Mouse (Mus musculus): Measurements from ENCODE around the gene Pglyrp3.
"Not testable (repeated sequence)": the region's sequence is repeated elsewhere in the genome, so short reads cannot be mapped to it uniquely, and the experiment has no call there.

Pglyrp3 gene

GRCm38 (mm10) chr3:92014283-92014682, at the start of gene Pglyrp3:
Gene Pglyrp3 (plus strand): TSS chr3:92014583.
- Histone ChIP-seq H3K27me3 (ENCODE audit: control insufficient read depth, insufficient read depth, low read length, poor library complexity, severe bottlenecking) (no peaks in the 10 kb centered on the region), H3K36me3 (ENCODE audit: control insufficient read depth, insufficient read depth, low read length, poor library complexity, severe bottlenecking) (no peaks in the 10 kb centered on the region)
- DNase-seq (ENCODE audit: low read depth, low spot score): no peak

GRCm38 (mm10) chr3:92011001-92011400, 3.4 kb upstream of the Pglyrp3 start:
- H3K36me3 ChIP-seq (ENCODE audit: control insufficient read depth, insufficient read depth, low read length, poor library complexity, severe bottlenecking): no peaks in the 10 kb centered on the region
- no peaks in the 10 kb centered on the region for H3K27me3 ChIP-seq (ENCODE audit: control insufficient read depth, insufficient read depth, low read length, poor library complexity, severe bottlenecking)
- DNase-seq (ENCODE audit: low read depth, low spot score): no peak

GRCm38 (mm10) chr3:92024541-92024940, 10.2 kb downstream of the Pglyrp3 start:
- not testable (repeated sequence) for H3K27me3 ChIP-seq (ENCODE audit: control insufficient read depth, insufficient read depth, low read length, poor library complexity, severe bottlenecking); H3K36me3 ChIP-seq (ENCODE audit: control insufficient read depth, insufficient read depth, low read length, poor library complexity, severe bottlenecking); DNase-seq (ENCODE audit: low read depth, low spot score)

GRCm38 (mm10) chr3:92033203-92033602, 18.8 kb downstream of the Pglyrp3 start:
- H3K36me3 ChIP-seq (ENCODE audit: control insufficient read depth, insufficient read depth, low read length, poor library complexity, severe bottlenecking): no peaks in the 10 kb centered on the region
- H3K27me3 ChIP-seq (ENCODE audit: control insufficient read depth, insufficient read depth, low read length, poor library complexity, severe bottlenecking): no peaks in the 10 kb centered on the region
- DNase-seq (ENCODE audit: low read depth, low spot score): no peak

- H3K27me3 ChIP-seq (ENCODE audit: control insufficient read depth, insufficient read depth, low read length, poor library complexity, severe bottlenecking): no peaks in the 10 kb centered on the region
- no peak for DNase-seq (ENCODE audit: low read depth, low spot score)
- no peaks in the 10 kb centered on the region for H3K36me3 ChIP-seq (ENCODE audit: control insufficient read depth, insufficient read depth, low read length, poor library complexity, severe bottlenecking)
These were observed 19.5 kb downstream of the Pglyrp3 start for GRCm38 (mm10) chr3:92033892-92034291.

GRCm38 (mm10) chr3:92050382-92051054, 36.1 kb downstream of the Pglyrp3 start:
- DNase-seq (ENCODE audit: low read depth, low spot score): no peak
- H3K36me3 ChIP-seq (ENCODE audit: control insufficient read depth, insufficient read depth, low read length, poor library complexity, severe bottlenecking): no peaks in the 10 kb centered on the region

GRCm38 (mm10) chr3:92080462-92081284, 66.3 kb downstream of the Pglyrp3 start:
- H3K36me3 ChIP-seq (ENCODE audit: control insufficient read depth, insufficient read depth, low read length, poor library complexity, severe bottlenecking): no peaks in the 10 kb centered on the region
- H3K27me3 ChIP-seq (ENCODE audit: control insufficient read depth, insufficient read depth, low read length, poor library complexity, severe bottlenecking): no peaks in the 10 kb centered on the region
- peak; percentile 6 for DNase-seq (ENCODE audit: low read depth, low spot score)

More at GRCm38 (mm10) chr3:92050382-92051054, 36.1 kb downstream of the Pglyrp3 start:
- no peaks in the 10 kb centered on the region for H3K27me3 ChIP-seq (ENCODE audit: control insufficient read depth, insufficient read depth, low read length, poor library complexity, severe bottlenecking)
